In genomic region chr9:31086085-31086753, GRCm38 (mm10) we compare ENCODE assay signal across 8 mouse cellular contexts. TPM values are rescaled to one million over a fixed set of nuclear protein-coding genes. Genes with fewer than 3 reads are reported as not detected.
DNase-seq lines count a peak whose midpoint lies in the region; ATAC-seq and TF ChIP-seq lines count a peak whose summit lies in the region.

No protein-coding gene starts in this region.

- peak; percentile 69 to 70 for DNase-seq in adrenal gland, postnatal 36 days
- peak; percentile 75 for DNase-seq in forebrain, embryonic 10.5 days (ENCODE audit: extremely low spot score, low spot score)
- peak; percentile 86 for DNase-seq in heart, postnatal 4 days
- peak; percentile 78 for DNase-seq in layer of hippocampus, adult 11-12 months (ENCODE audit: low spot score)
- peak; percentile 84 for DNase-seq in lung, postnatal 10 days
- peak; percentile 80 to 82 for DNase-seq in right cerebral cortex, adult 2 months (ENCODE audit: low spot score in 2 of 2)

- no peak overlapping the region for H3K27ac ChIP-seq in ES-Bruce4 (ENCODE audit: insufficient read depth, low read length)
- H3K27ac ChIP-seq in forebrain, embryonic 10.5 days: no peak overlapping the region

- H3K4me3 ChIP-seq in ES-Bruce4 (ENCODE audit: low read depth, low read length): no peak overlapping the region
- H3K4me3 ChIP-seq in forebrain, embryonic 10.5 days: no peak overlapping the region

- H3K9ac ChIP-seq in ES-Bruce4 (ENCODE audit: low read depth, poor library complexity, severe bottlenecking): no peak overlapping the region

- H3K27me3 ChIP-seq in ES-Bruce4 (ENCODE audit: control insufficient read depth, insufficient read depth, low read length, poor library complexity, severe bottlenecking): no peaks in the 10 kb centered on the region
- H3K27me3 ChIP-seq in forebrain, embryonic 10.5 days (ENCODE audit: poor library complexity, severe bottlenecking): peaks cover 21% of the 10 kb centered on the region

- WGBS in forebrain, embryonic 10.5 days: 18% methylated on average over 10 of the region's 10 CpGs

- TF ChIP-seq CTCF in ES-Bruce4 (IDR thresholded peaks at IDR 0.05; ENCODE audit: low read depth, low read length): peak; percentile 60

- TF ChIP-seq EP300 in ES-Bruce4 (IDR thresholded peaks at IDR 0.05; ENCODE audit: insufficient read depth, low read depth, low read length): no peak

- H3K36me3 ChIP-seq in ES-Bruce4 (ENCODE audit: control insufficient read depth, insufficient read depth, low read length, poor library complexity, severe bottlenecking): 0 out of 2 replicates have a peak, but pooled peaks cover 5% of the 10 kb centered on the region
- no peaks in the 10 kb centered on the region for H3K36me3 ChIP-seq in forebrain, embryonic 10.5 days (replicated peaks)

- H3K9me3 ChIP-seq in ES-Bruce4 (replicated peaks; ENCODE audit: control insufficient read depth, insufficient read depth, low read length, poor library complexity, severe bottlenecking): no peaks in the 10 kb centered on the region
- H3K9me3 ChIP-seq in forebrain, embryonic 10.5 days: no peaks in the 10 kb centered on the region

- ATAC-seq in erythroid progenitor cell, adult 5-6 weeks (replicated peaks; ENCODE audit: low FRiP score, poor library complexity, severe bottlenecking): no peak

- H3K4me1 ChIP-seq in ES-Bruce4 (ENCODE audit: control insufficient read depth, insufficient read depth, low read length): no peaks in the 10 kb centered on the region
- peaks cover 9% of the 10 kb centered on the region for H3K4me1 ChIP-seq in forebrain, embryonic 10.5 days

- TF ChIP-seq POLR2A in ES-Bruce4 (IDR thresholded peaks at IDR 0.05; ENCODE audit: insufficient read depth, low read length): no peak

RNA-seq across cellular contexts. Expression of gene St14, which starts 45.4 kb away (rescaled TPM):
- polyA plus RNA-seq in ES-Bruce4 (2011; ENCODE audit: insufficient read depth, insufficient read length, low read depth, missing spikeins): 118 and 123 TPM in 2 replicates
- total RNA-seq in adrenal gland, postnatal 36 days (2021): under 1 TPM; 0.43 to 0.99 TPM
- 4.3 and 6.2 TPM in 2 replicates for polyA plus RNA-seq in forebrain, embryonic 10.5 days (2016; fragmentation: Nextera tagmentation; extraction: Ambion mirVana)
- under 1 TPM; 0.52 to 0.65 TPM for total RNA-seq in heart, postnatal 4 days (2021)
- 0.36 TPM in 1 of 2 replicates, not detected in the other for total RNA-seq in erythroid progenitor cell, adult 5-6 weeks (2015; ENCODE audit: low replicate concordance)
- 0.90 TPM in 1 of 2 replicates, not detected in the other for total RNA-seq in erythroid progenitor cell, adult 5-6 weeks (2017; ENCODE audit: low replicate concordance)

RNA-seq across cellular contexts. Expression of gene Zbtb44, which starts 55.8 kb away (rescaled TPM):
- polyA plus RNA-seq in ES-Bruce4 (2011; ENCODE audit: insufficient read depth, insufficient read length, low read depth, missing spikeins): 95.7 and 98.2 TPM in 2 replicates
- total RNA-seq in adrenal gland, postnatal 36 days (2021): 10 to 100 TPM; 37.1 to 56.3 TPM
- polyA plus RNA-seq in forebrain, embryonic 10.5 days (2016; fragmentation: Nextera tagmentation; extraction: Ambion mirVana): 4.1 and 4.4 TPM in 2 replicates
- 10 to 100 TPM; 32.2 to 33.5 TPM for total RNA-seq in heart, postnatal 4 days (2021)
- total RNA-seq in erythroid progenitor cell, adult 5-6 weeks (2015; ENCODE audit: low replicate concordance): 29.9 and 36.5 TPM in 2 replicates
- total RNA-seq in erythroid progenitor cell, adult 5-6 weeks (2017; ENCODE audit: low replicate concordance): 18.5 and 35.1 TPM in 2 replicates
